Mouse (Mus musculus) cerebellum, postnatal 4 days (tissue): ENCODE data around the gene Uap1.
A peak's percentile ranks its signal among the peaks of the same experiment; 100 is the strongest.
"Not testable (repeated sequence)": the region's sequence is repeated elsewhere in the genome, so short reads cannot be mapped to it uniquely, and the experiment has no call there.

ENCODE experiments used
- DNase-seq, 2 experiments: peaks; one replicate each; pipeline ENCODE4 v3.0.0; 2022; ENCODE audit warnings: low spot score in 2 of 2, mixed read lengths in 1 of 2

The Uap1 gene

GRCm38 (mm10) chr1:170112261-170112660, 62.5 kb downstream of the Uap1 start:
- no peak for DNase-seq

DNA sequence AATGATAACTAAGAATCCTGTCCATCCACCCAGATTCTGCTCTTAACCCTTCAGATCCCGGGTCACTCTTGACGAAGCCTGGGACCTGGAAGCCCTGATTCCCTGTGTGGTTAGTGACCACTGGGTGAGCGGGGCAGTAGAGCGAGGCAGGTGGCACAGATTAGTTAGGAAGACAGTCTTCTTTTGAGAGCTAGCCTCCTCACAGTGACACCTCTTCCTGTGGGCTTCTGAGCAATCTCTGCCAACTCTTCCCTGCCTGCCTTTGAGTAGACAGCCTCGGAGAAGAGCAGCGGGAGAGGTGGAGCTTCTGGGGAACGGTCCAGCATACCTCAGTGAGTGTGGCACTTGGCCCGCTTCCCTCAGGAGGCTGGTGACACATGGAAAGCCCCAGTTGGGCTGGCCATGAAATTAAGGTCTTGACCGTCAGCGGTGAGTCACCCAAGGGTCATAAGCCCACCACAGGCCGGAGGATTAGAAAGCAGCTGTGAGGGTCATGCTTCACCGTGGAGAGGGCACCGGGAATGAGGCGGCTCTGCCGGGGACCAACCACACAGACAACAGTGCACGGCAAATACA, 63.0 kb downstream of the Uap1 start:
- peak in 1 of 2 experiments; percentile 10 for DNase-seq

- DNase-seq: peak; percentile 31 to 56
Measured at GRCm38 (mm10) chr1:170110516-170111332, 64.0 kb downstream of the Uap1 start, which contains the start of gene Ddr2. TSS of gene Ddr2 (minus strand) at chr1:170110762.

DNA sequence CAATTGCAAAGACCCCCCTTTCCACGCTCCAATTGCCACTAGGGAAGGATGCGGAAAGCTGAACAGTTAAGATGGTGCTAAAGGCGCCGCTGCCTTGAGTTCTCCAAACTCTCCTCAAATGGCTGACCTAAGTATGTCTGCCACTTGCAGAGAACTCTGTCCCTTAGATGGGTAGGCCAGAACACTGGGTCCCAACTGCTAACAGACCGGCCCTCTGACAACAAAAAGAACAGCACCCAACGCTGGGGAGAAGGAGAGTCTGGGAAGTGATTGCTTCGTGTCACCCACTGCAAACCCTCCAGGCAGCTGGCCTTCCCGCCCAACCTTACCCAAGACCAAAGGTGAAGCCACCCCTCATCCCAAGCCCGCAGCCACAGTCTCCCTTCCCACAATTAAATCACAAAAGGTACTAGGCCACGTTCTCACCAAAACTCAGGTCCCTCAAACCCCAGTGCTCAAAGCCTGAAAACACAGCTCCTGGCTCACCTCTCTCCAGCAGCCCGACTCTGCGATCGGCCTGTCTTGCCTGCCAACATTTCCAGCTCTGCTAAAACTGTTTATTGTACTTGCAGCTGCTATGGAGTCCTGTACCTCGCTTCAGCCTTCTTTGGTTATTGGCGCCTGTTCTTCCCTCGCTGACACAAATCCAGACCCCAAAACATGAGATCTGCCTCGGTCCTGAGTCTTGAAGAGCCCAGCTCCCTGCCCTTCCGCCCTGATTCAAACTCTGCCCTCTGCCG, 64.8 kb downstream of the Uap1 start:
- peak in 1 of 2 experiments; percentile 6 for DNase-seq

GRCm38 (mm10) chr1:170102814-170103213, 71.9 kb downstream of the Uap1 start:
- not testable (repeated sequence) for DNase-seq
